Mouse (Mus musculus): ENCODE measurements around the gene Bhlhe40. TPM values are rescaled to one million over a fixed set of nuclear protein-coding genes. Genes with fewer than 3 reads are reported as not detected.

The Bhlhe40 gene
- polyA plus RNA-seq (2016; fragmentation: Nextera tagmentation; extraction: Ambion mirVana), result 2.1 and 2.2 TPM in 2 replicates

GRCm38 (mm10) chr6:108660206-108660877 lies at the start of gene Bhlhe40:
Gene Bhlhe40, plus strand, starts transcription at chr6:108660629.
- Histone ChIP-seq H3K4me2 (peak within 1 kb of the TSS; percentile 98), H3K36me3 (no peaks in the 10 kb centered on the region), H3K4me1 (replicated peaks) (peaks cover 17% of the 10 kb centered on the region), H3K4me3 (replicated peaks) (peak within 1 kb of the TSS; percentile 57), H3K9ac (replicated peaks) (peak within 1 kb of the TSS; percentile 71), H3K9me3 (no peaks in the 10 kb centered on the region), H3K27me3 (peaks cover 42% of the 10 kb centered on the region), H3K27ac (peak within 1 kb of the TSS; percentile 87)
- under 1% methylated on average over 30 of the region's 43 CpGs for WGBS
- ATAC-seq (ENCODE audit: insufficient number of reproducible peaks, insufficient read depth, low FRiP score, low TSS enrichment, low read depth), result peak; percentile 72

DNA sequence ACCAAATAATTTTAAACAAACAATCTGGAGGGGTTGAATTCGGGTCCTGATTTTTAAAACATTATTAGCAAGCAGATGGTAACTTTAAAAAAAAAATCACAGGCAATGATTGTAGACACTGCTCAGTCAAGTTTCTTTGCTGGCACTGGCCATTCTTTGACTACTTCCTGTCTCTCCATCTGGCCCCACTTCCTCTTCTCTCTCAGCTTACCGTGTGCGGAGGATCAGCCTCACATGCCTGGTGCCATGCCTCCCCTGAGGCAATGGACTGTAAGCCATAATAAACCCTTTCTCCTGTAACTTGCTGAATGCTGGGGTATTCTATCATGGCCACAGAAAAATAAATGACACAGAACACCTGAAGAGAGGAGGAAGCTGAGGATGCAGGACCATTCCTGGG lies 48.8 kb upstream of the Bhlhe40 start:
- Histone ChIP-seq H3K4me3 (replicated peaks) (no peak overlapping the region), H3K36me3 (no peaks in the 10 kb centered on the region), H3K27ac (no peak overlapping the region), H3K4me2 (no peak overlapping the region), H3K9me3 (no peaks in the 10 kb centered on the region), H3K9ac (replicated peaks) (no peak overlapping the region), H3K4me1 (replicated peaks) (0 out of 2 replicates have a peak, but pooled peaks cover 2% of the 10 kb centered on the region), H3K27me3 (no peaks in the 10 kb centered on the region)
- 48% methylated on average over 3 of the region's 3 CpGs for WGBS
- no peak for ATAC-seq (ENCODE audit: insufficient number of reproducible peaks, insufficient read depth, low FRiP score, low TSS enrichment, low read depth)

DNA sequence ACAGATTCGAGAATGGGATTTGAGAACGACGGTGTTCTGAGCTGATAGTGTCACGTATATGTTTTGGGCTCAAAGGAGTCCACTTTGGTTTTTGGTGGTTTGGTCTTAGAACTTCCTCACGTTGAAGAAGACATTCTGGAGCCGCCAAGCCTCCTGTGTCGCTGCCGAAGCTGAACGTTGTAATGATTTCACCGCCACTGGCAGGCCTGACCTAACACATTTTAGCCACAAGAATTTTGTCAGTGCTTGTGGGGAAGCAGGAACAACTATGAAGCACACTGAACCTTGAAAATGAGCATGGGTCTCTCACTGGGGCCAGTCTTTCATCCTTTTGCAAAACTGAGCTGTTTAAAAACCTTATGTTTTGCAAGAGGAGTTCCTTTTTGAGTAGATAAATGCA lies 42.4 kb upstream of the Bhlhe40 start:
- Histone ChIP-seq H3K36me3 (no peaks in the 10 kb centered on the region), H3K27me3 (no peaks in the 10 kb centered on the region), H3K9me3 (no peaks in the 10 kb centered on the region), H3K4me1 (replicated peaks) (no peaks in the 10 kb centered on the region), H3K9ac (replicated peaks) (no peak overlapping the region), H3K4me3 (replicated peaks) (no peak overlapping the region), H3K4me2 (no peak overlapping the region), H3K27ac (no peak overlapping the region)
- ATAC-seq (ENCODE audit: insufficient number of reproducible peaks, insufficient read depth, low FRiP score, low TSS enrichment, low read depth), result no peak
- WGBS, result 90% methylated on average over 10 of the region's 10 CpGs

DNA sequence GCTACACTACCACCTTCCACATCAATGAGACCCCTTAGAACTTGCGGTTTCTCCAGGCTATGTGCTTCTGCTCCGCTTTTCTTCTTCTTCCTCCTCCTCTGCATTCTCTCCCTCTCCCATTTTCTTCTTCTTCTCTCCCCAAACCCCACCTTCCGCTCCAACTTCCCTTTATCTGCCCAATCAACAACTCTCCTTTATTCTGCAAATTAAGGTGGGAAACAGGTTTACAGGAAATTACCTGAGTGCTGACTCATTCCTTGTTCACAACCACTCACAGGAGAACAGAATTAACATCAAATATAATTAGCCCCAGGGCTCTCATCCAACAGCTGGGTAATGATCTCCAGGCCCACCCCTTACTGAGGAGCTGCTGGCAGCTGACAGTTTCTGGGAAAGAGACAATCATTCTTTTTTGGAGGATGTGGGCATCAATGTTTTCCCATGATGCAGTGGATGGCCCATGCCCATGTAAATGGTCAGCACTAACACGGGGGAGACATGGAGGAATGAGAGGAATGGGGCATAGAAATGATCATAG lies 37.3 kb upstream of the Bhlhe40 start:
- Histone ChIP-seq H3K36me3 (no peaks in the 10 kb centered on the region), H3K27ac (no peak overlapping the region), H3K9ac (replicated peaks) (no peak overlapping the region), H3K27me3 (no peaks in the 10 kb centered on the region), H3K4me2 (no peak overlapping the region), H3K4me1 (replicated peaks) (no peaks in the 10 kb centered on the region), H3K4me3 (replicated peaks) (no peak overlapping the region), H3K9me3 (no peaks in the 10 kb centered on the region)
- 83% methylated on average over 4 of the region's 4 CpGs for WGBS
- no peak for ATAC-seq (ENCODE audit: insufficient number of reproducible peaks, insufficient read depth, low FRiP score, low TSS enrichment, low read depth)

GRCm38 (mm10) chr6:108624915-108625314 lies 35.5 kb upstream of the Bhlhe40 start:
- no peak for ATAC-seq (ENCODE audit: insufficient number of reproducible peaks, insufficient read depth, low FRiP score, low TSS enrichment, low read depth)
- H3K4me1 ChIP-seq (replicated peaks), result no peaks in the 10 kb centered on the region
- H3K9ac ChIP-seq (replicated peaks), result no peak overlapping the region
- H3K9me3 ChIP-seq, result no peaks in the 10 kb centered on the region
- no peak overlapping the region for H3K4me2 ChIP-seq
- no peak overlapping the region for H3K4me3 ChIP-seq (replicated peaks)
- no peaks in the 10 kb centered on the region for H3K36me3 ChIP-seq
- WGBS, result 89% methylated on average over 4 of the region's 4 CpGs
- no peaks in the 10 kb centered on the region for H3K27me3 ChIP-seq
- no peak overlapping the region for H3K27ac ChIP-seq

DNA sequence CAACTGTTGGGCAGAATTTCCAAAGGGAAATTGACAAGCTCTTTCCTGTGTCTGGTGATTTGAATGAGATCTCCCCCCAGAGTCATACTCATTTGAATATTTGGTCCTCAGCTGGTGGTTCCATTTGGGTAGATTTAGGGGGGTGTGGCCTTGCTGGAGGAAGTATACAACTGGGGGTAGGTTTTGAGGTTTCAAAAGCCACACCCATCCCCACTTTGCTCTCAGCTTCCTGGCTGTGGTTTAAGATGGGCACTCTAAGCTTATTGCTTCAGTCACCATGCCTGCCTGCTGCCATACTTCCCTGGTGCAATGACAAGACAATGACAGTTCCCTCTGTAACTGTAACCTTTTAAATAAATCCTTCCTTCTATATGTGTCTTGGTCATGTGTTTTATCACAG lies 29.7 kb upstream of the Bhlhe40 start:
- Histone ChIP-seq H3K4me2 (no peak overlapping the region), H3K27me3 (no peaks in the 10 kb centered on the region), H3K4me3 (replicated peaks) (no peak overlapping the region), H3K9me3 (no peaks in the 10 kb centered on the region), H3K36me3 (no peaks in the 10 kb centered on the region), H3K9ac (replicated peaks) (no peak overlapping the region), H3K4me1 (replicated peaks) (no peaks in the 10 kb centered on the region), H3K27ac (no peak overlapping the region)
- ATAC-seq (ENCODE audit: insufficient number of reproducible peaks, insufficient read depth, low FRiP score, low TSS enrichment, low read depth), result no peak

GRCm38 (mm10) chr6:108638157-108638833 lies 22.1 kb upstream of the Bhlhe40 start:
- no peak for ATAC-seq (ENCODE audit: insufficient number of reproducible peaks, insufficient read depth, low FRiP score, low TSS enrichment, low read depth)
- Histone ChIP-seq H3K9me3 (no peaks in the 10 kb centered on the region), H3K9ac (replicated peaks) (no peak overlapping the region), H3K4me3 (replicated peaks) (no peak overlapping the region), H3K27ac (no peak overlapping the region), H3K4me2 (no peak overlapping the region), H3K27me3 (no peaks in the 10 kb centered on the region), H3K36me3 (no peaks in the 10 kb centered on the region), H3K4me1 (replicated peaks) (no peaks in the 10 kb centered on the region)
- 90% methylated on average over 6 of the region's 6 CpGs for WGBS

GRCm38 (mm10) chr6:108642020-108642419 lies 18.4 kb upstream of the Bhlhe40 start:
- Histone ChIP-seq H3K36me3 (no peaks in the 10 kb centered on the region), H3K4me1 (replicated peaks) (no peaks in the 10 kb centered on the region), H3K4me2 (no peak overlapping the region), H3K27ac (no peak overlapping the region), H3K27me3 (no peaks in the 10 kb centered on the region), H3K9ac (replicated peaks) (no peak overlapping the region), H3K9me3 (no peaks in the 10 kb centered on the region), H3K4me3 (replicated peaks) (no peak overlapping the region)
- 66% methylated on average over 7 of the region's 7 CpGs for WGBS
- ATAC-seq (ENCODE audit: insufficient number of reproducible peaks, insufficient read depth, low FRiP score, low TSS enrichment, low read depth), result no peak

DNA sequence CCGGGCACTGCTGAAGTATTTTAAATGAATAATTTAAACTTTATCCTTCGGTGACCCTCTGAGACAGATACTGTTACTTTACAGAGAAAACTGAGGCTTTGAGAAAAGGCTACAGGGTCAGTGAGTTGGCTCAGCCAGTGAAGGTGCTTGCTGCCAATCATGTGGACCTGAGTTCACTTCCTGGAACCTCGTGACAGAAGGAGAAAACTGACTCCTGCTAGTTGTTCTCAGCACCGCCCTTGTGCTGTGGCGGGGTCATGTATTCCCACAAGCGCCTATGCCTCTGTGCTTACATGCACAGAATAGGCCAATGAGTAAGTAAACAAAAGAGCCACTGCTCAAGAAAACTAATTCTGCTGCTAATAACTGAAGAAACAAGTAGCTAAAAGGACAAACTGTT lies 17.4 kb upstream of the Bhlhe40 start:
- no peak for ATAC-seq (ENCODE audit: insufficient number of reproducible peaks, insufficient read depth, low FRiP score, low TSS enrichment, low read depth)
- Histone ChIP-seq H3K4me1 (replicated peaks) (no peaks in the 10 kb centered on the region), H3K9ac (replicated peaks) (no peak overlapping the region), H3K9me3 (no peaks in the 10 kb centered on the region), H3K27ac (no peak overlapping the region), H3K27me3 (no peaks in the 10 kb centered on the region), H3K36me3 (no peaks in the 10 kb centered on the region), H3K4me3 (replicated peaks) (no peak overlapping the region), H3K4me2 (no peak overlapping the region)
- 70% methylated on average over 6 of the region's 6 CpGs for WGBS

GRCm38 (mm10) chr6:108644311-108644710 lies 16.1 kb upstream of the Bhlhe40 start:
- H3K4me2 ChIP-seq, result no peak overlapping the region
- H3K4me3 ChIP-seq (replicated peaks), result no peak overlapping the region
- no peak for ATAC-seq (ENCODE audit: insufficient number of reproducible peaks, insufficient read depth, low FRiP score, low TSS enrichment, low read depth)
- H3K27ac ChIP-seq, result no peak overlapping the region
- H3K9ac ChIP-seq (replicated peaks), result no peak overlapping the region
- H3K27me3 ChIP-seq, result no peaks in the 10 kb centered on the region
- no peaks in the 10 kb centered on the region for H3K9me3 ChIP-seq
- no peaks in the 10 kb centered on the region for H3K4me1 ChIP-seq (replicated peaks)
- WGBS, result 47% methylated on average over 5 of the region's 5 CpGs
- no peaks in the 10 kb centered on the region for H3K36me3 ChIP-seq

GRCm38 (mm10) chr6:108647094-108647493 lies 13.3 kb upstream of the Bhlhe40 start:
- 30% methylated on average over 3 of the region's 3 CpGs for WGBS
- no peak for ATAC-seq (ENCODE audit: insufficient number of reproducible peaks, insufficient read depth, low FRiP score, low TSS enrichment, low read depth)
- Histone ChIP-seq H3K36me3 (no peaks in the 10 kb centered on the region), H3K9me3 (no peaks in the 10 kb centered on the region), H3K27ac (no peak overlapping the region), H3K4me1 (replicated peaks) (no peaks in the 10 kb centered on the region), H3K4me2 (no peak overlapping the region), H3K9ac (replicated peaks) (no peak overlapping the region), H3K27me3 (no peaks in the 10 kb centered on the region), H3K4me3 (replicated peaks) (no peak overlapping the region)
